Mouse (Mus musculus) liver, postnatal 0 days (tissue): ENCODE data around the gene Chd9.

Experiments
- CTCF ChIP-seq: sonication (generic); IDR thresholded peaks from 2 replicates; pipeline ENCODE4 v1.5.1; 2016; ENCODE audit warnings: antibody characterized with exemption, low read depth
- EP300 ChIP-seq: IDR thresholded peaks from 2 replicates; pipeline ENCODE4 v1.6.1; 2016; ENCODE audit warnings: antibody characterized with exemption, low read depth, mild to moderate bottlenecking

- TF ChIP-seq EP300 (no peak), CTCF (no peak)
These were observed 43.4 kb downstream of the Chd9 start for GRCm38 (mm10) chr8:90871375-90872080.
